Mouse (Mus musculus) layer of hippocampus, adult 18-20 months (tissue): ENCODE data around the gene Bcar3. TPM values are rescaled to one million over a fixed set of nuclear protein-coding genes. Genes with fewer than 3 reads are reported as not detected.
A peak's percentile ranks its signal among the peaks of the same experiment; 100 is the strongest.
"Not testable (repeated sequence)": the region's sequence is repeated elsewhere in the genome, so short reads cannot be mapped to it uniquely, and the experiment has no call there.

Experiments used
- DNase-seq, 2 experiments: peaks; one replicate each; pipeline ENCODE4 v3.0.0; 2022; ENCODE audit warnings: low spot score in 2 of 2
- long read RNA-seq: library from polyadenylated mRNA; stranded (forward); transcript quantifications from one replicate; pipeline ENCODE4 v2.0.0, GENCODE M21; 2021
- total RNA-seq, 2 experiments: library from RNA; stranded (reverse); gene quantifications; 2 replicates each; pipeline ENCODE4 v1.2.3; 2021

Bcar3 gene
- total RNA-seq = 1 to 10 TPM; 8.8 to 9.8 TPM
- long read RNA-seq, transcript Bcar3-201 (12 exons, 3,311 nt) = major isoform, 14 of 19 reads
- long read RNA-seq, partial matches to known transcripts = 1 of 19 reads
- long read RNA-seq, other reads (novel, unspliced or antisense) = 4 of 19 reads

- DNase-seq = peak; percentile 92 to 97
Observed at GRCm38 (mm10) chr3:122293954-122294850, at the start of gene Bcar3. Gene Bcar3 (plus strand): TSS chr3:122294136.

- no peak for DNase-seq
Observed at GRCm38 (mm10) chr3:122244759-122245158, 49.2 kb upstream of the Bcar3 start.

- DNase-seq = peak; percentile 85 to 96
Observed at GRCm38 (mm10) chr3:122245215-122245877, 48.6 kb upstream of the Bcar3 start, which contains the start of gene Gclm. Gene Gclm (plus strand): TSS chr3:122245557.

DNA sequence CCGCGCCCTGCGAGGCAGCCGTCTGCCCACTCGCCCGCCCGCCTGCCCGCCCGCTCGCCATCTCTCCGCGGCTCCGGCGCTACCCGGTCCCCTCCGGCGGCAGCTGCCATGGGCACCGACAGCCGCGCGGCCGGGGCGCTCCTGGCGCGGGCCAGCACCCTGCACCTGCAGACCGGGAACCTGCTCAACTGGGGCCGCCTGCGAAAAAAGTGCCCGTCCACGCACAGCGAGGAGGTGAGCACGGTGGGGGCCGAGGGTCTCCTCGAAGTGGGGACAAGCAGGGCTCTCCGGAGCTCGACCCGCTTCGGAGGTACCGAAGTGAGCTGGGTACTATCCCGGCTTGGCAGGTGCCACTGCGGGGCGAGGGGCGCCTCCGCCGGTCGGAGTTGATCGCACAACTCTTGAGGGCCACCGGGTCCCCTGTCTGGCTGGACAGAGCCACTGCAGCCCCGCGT, 48.0 kb upstream of the Bcar3 start:
- DNase-seq = peak; percentile 24 to 32

- DNase-seq = no peak
Observed at GRCm38 (mm10) chr3:122246406-122246805, 47.5 kb upstream of the Bcar3 start.

- DNase-seq = no peak
Observed at GRCm38 (mm10) chr3:122246986-122247767, 46.8 kb upstream of the Bcar3 start.

GRCm38 (mm10) chr3:122247768-122248100, 46.2 kb upstream of the Bcar3 start:
- DNase-seq = no peak

- DNase-seq = no peak
Observed at GRCm38 (mm10) chr3:122252466-122253253, 41.3 kb upstream of the Bcar3 start.

- DNase-seq = not testable (repeated sequence)
Observed at GRCm38 (mm10) chr3:122254050-122254449, 39.9 kb upstream of the Bcar3 start.

GRCm38 (mm10) chr3:122269986-122270385, 23.9 kb upstream of the Bcar3 start:
- no peak for DNase-seq

DNA sequence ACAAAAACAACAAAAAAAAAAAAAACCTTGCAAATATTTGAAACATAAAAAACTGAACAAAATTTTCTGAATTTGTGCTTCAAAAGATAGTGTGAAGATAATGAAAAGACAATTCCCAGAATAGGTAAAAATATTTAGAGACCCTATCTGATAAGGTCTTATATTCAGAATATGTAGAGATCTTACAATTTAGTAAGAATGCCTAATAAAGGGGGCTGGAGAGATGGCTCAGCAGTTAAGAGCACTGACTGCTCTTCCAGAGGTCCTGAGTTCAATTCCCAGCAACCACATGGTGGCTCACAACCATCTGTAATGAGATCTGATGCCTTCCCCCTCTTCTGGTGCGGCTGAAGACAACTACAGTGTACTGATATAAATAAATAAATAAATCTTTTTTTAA, 21.4 kb upstream of the Bcar3 start:
- not testable (repeated sequence) for DNase-seq

GRCm38 (mm10) chr3:122273407-122274240, 20.3 kb upstream of the Bcar3 start:
- no peak for DNase-seq

GRCm38 (mm10) chr3:122274241-122275024, 19.5 kb upstream of the Bcar3 start, which contains the start of gene Dnttip2:
Gene Dnttip2 (plus strand): TSS chr3:122274388.
- DNase-seq = peak; percentile 90 to 93

DNA sequence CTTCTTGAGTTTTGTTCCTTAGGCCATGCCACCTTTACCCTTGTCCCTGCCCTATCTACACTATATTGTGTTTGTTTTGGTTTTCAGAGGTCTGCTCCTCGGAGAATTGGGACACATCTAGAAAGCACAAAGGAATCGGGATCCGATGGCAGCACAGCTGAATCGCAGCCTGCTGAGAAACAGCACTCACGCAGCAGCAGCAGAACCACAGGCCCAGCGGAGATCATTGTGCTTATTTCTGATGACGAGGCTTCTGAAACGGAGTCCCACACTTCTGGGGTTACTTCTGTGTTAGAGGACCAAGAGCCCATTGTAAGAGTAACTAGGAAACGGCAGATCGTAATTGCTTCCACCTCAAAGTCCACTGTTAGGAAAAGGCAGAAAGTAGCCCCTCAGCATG, 18.8 kb upstream of the Bcar3 start:
- DNase-seq = no peak

- no peak for DNase-seq
Observed at GRCm38 (mm10) chr3:122287195-122287594, 6.7 kb upstream of the Bcar3 start.

DNA sequence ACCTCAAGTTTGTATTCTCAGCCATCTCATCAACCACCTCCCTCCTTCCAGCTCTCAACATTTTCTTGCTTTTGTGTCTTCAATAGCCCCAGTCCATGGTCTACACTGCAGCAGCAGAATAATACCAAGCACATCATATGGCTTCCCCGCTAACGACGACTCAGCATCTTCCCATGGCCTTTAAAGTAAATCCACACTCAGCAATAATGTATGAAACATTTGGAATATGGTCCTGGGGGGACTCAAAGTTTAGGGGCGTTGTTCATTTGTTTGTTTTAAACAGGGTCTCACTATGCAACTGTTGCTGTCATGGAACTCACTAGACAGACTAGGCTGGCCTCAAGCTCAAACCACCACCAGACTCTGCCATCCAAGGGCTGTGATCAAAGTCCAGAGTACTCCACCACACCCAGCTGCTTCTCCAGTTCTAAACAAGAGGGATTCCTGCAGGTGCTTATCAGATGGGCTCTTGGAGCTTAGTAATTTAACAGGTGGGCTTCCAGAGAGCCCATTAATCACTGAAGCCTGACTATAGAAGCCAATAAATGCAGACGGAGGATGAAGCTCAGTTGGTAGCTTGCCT, 5.2 kb upstream of the Bcar3 start:
- DNase-seq = no peak

DNA sequence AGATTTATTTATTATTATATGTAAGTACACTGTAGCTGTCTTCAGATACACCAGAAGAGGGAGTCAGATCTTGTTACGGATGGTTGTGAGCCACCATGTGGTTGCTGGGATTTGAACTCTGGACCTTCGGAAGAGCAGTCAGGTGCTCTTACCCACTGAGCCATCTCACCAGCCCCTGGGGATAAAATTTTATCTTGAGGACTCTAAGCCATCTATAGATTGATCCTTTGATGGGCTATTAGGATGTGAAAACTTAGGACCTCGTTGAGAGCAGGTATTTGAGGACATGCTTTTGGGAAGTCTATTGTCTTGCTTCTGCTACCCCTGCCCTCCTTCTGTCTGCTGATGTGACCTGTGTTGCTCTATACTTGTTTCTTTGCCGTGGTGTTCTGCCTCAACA, 4.6 kb upstream of the Bcar3 start:
- DNase-seq = not testable (repeated sequence)

- no peak for DNase-seq
Observed at GRCm38 (mm10) chr3:122290696-122291095, 3.2 kb upstream of the Bcar3 start.
